ENCODE assay signal across 13 mouse cellular contexts in genomic region chr7:30520856-30521255, GRCm38 (mm10). TPM values are rescaled to one million over a fixed set of nuclear protein-coding genes. Genes with fewer than 3 reads are reported as not detected.
DNase-seq lines count a peak whose midpoint lies in the region; ATAC-seq lines count a peak whose summit lies in the region.
"Had no signal": no experiment of that assay in that cellular context is flagged by ENCODE, and none has a peak within 500 bp of the region (broad histone marks: within the 10 kb centered on the region; RNA-seq: fewer than 3 reads in every experiment).

No protein-coding gene starts in this region.

- H3K9me3 ChIP-seq in neural tube, embryonic 11.5 days (ENCODE audit: control insufficient read depth, low read length), result no peaks in the 10 kb centered on the region
- no peaks in the 10 kb centered on the region for H3K9me3 ChIP-seq in hindbrain, embryonic 16.5 days (ENCODE audit: control insufficient read depth, low read length)
- no peaks in the 10 kb centered on the region for H3K9me3 ChIP-seq in neural tube, embryonic 14.5 days (ENCODE audit: control insufficient read depth, low read length)
- H3K9me3 ChIP-seq: limb, embryonic 13.5 days; lung, embryonic 15.5 days; megakaryocyte, embryonic 14.5 days had no signal

- no peaks in the 10 kb centered on the region for H3K4me1 ChIP-seq in neural tube, embryonic 11.5 days (ENCODE audit: control insufficient read depth, insufficient read depth, low read length)
- H3K4me1 ChIP-seq in hindbrain, embryonic 16.5 days (ENCODE audit: control insufficient read depth, insufficient read depth, low read depth, low read length), result peaks cover 5% of the 10 kb centered on the region
- H3K4me1 ChIP-seq in neural tube, embryonic 14.5 days (ENCODE audit: control insufficient read depth, insufficient read depth, low read length), result no peaks in the 10 kb centered on the region
- H3K4me1 ChIP-seq: megakaryocyte, embryonic 14.5 days had no signal

- 88% methylated on average over 5 of the region's 5 CpGs for WGBS in neural tube, embryonic 11.5 days
- WGBS in hindbrain, embryonic 16.5 days, result 66% methylated on average over 5 of the region's 5 CpGs
- 80% methylated on average over 5 of the region's 5 CpGs for WGBS in neural tube, embryonic 14.5 days

- H3K36me3 ChIP-seq in neural tube, embryonic 11.5 days (ENCODE audit: control insufficient read depth, insufficient read depth, low read length), result peaks cover 14% of the 10 kb centered on the region
- H3K36me3 ChIP-seq in hindbrain, embryonic 16.5 days (ENCODE audit: control insufficient read depth, insufficient read depth, low read length), result peaks cover 19% of the 10 kb centered on the region
- peaks cover 32% of the 10 kb centered on the region for H3K36me3 ChIP-seq in neural tube, embryonic 14.5 days (ENCODE audit: control insufficient read depth, insufficient read depth, low read length)

- H3K27me3 ChIP-seq in neural tube, embryonic 11.5 days (ENCODE audit: control insufficient read depth, insufficient read depth, low read length), result no peaks in the 10 kb centered on the region
- no peaks in the 10 kb centered on the region for H3K27me3 ChIP-seq in hindbrain, embryonic 16.5 days (replicated peaks; ENCODE audit: control insufficient read depth, insufficient read depth, low read length)
- no peaks in the 10 kb centered on the region for H3K27me3 ChIP-seq in neural tube, embryonic 14.5 days (ENCODE audit: control insufficient read depth, insufficient read depth, low read length)
- H3K27me3 ChIP-seq: limb, embryonic 13.5 days; lung, embryonic 15.5 days had no signal

- no peak overlapping the region for H3K9ac ChIP-seq in neural tube, embryonic 11.5 days (ENCODE audit: low read length)
- no peak overlapping the region for H3K9ac ChIP-seq in hindbrain, embryonic 16.5 days (ENCODE audit: low read depth, low read length)
- no peak overlapping the region for H3K9ac ChIP-seq in neural tube, embryonic 14.5 days (replicated peaks; ENCODE audit: low read depth, low read length)
- H3K9ac ChIP-seq: lung, embryonic 15.5 days had no signal

- H3K4me2 ChIP-seq in neural tube, embryonic 11.5 days (ENCODE audit: low read depth), result no peak overlapping the region
- H3K4me2 ChIP-seq in hindbrain, embryonic 16.5 days (ENCODE audit: low read length), result no peak overlapping the region
- H3K4me2 ChIP-seq in neural tube, embryonic 14.5 days (ENCODE audit: low read depth, low read length), result no peak overlapping the region
- H3K4me2 ChIP-seq: heart, embryonic 11.5 days; limb, embryonic 13.5 days; lung, embryonic 15.5 days had no signal

- H3K27ac ChIP-seq in neural tube, embryonic 11.5 days (ENCODE audit: low read depth, low read length), result 0 out of 2 replicates have a peak overlapping the region, but pooled peaks have one; percentile 42
- no peak overlapping the region for H3K27ac ChIP-seq in hindbrain, embryonic 16.5 days (ENCODE audit: low read depth, low read length)
- no peak overlapping the region for H3K27ac ChIP-seq in neural tube, embryonic 14.5 days (ENCODE audit: low read depth, low read length)
- H3K27ac ChIP-seq: limb, embryonic 13.5 days; lung, embryonic 15.5 days had no signal

- no peak for ATAC-seq in neural tube, embryonic 11.5 days (ENCODE audit: insufficient read depth, low FRiP score, low TSS enrichment)
- ATAC-seq in hindbrain, embryonic 16.5 days, result peak; percentile 3; the same call in 1 of the 2 replicates
- peak; percentile 10; the same call in 1 of the 2 replicates for ATAC-seq in neural tube, embryonic 14.5 days (ENCODE audit: low read depth)

- H3K4me3 ChIP-seq in neural tube, embryonic 11.5 days (ENCODE audit: low read depth, low read length), result no peak overlapping the region
- no peak overlapping the region for H3K4me3 ChIP-seq in hindbrain, embryonic 16.5 days (ENCODE audit: low read length)
- no peak overlapping the region for H3K4me3 ChIP-seq in neural tube, embryonic 14.5 days (ENCODE audit: low read depth, low read length)
- H3K4me3 ChIP-seq: erythroblast, embryonic 14.5 days; limb, embryonic 13.5 days; lung, embryonic 15.5 days; megakaryocyte, embryonic 14.5 days had no signal

- DNase-seq in neural tube, embryonic 11.5 days (ENCODE audit: low spot score), result no peak
- DNase-seq in neural tube, embryonic 10.5 days (ENCODE audit: extremely low spot score, low spot score), result no peak
- DNase-seq in cerebellum, postnatal 25 days, result peak; percentile 68 to 73
- DNase-seq in spleen, postnatal 14 days (ENCODE audit: low spot score in 2 of 2), result no peak
- DNase-seq in kidney, adult 9 months, result no peak
- no peak for DNase-seq in kidney, adult 8-10 months

RNA-seq across cellular contexts. Expression of gene Arhgap33, which starts 14.0 kb away (rescaled TPM):
- 48.8 and 51.1 TPM in 2 replicates for polyA plus RNA-seq in neural tube, embryonic 11.5 days (2014; fragmentation: Nextera tagmentation; extraction: Ambion mirVana)
- 94.8 and 134 TPM in 2 replicates for polyA plus RNA-seq in hindbrain, embryonic 16.5 days (2015; fragmentation: Nextera tagmentation; extraction: Ambion mirVana)
- polyA plus RNA-seq in neural tube, embryonic 14.5 days (2014; fragmentation: Nextera tagmentation; extraction: Ambion mirVana), result 110 and 111 TPM in 2 replicates

RNA-seq across cellular contexts. Expression of gene Prodh2, which starts 27.4 kb away (rescaled TPM):
- not detected in 2 replicates for polyA plus RNA-seq in neural tube, embryonic 11.5 days (2014; fragmentation: Nextera tagmentation; extraction: Ambion mirVana)
- polyA plus RNA-seq in hindbrain, embryonic 16.5 days (2015; fragmentation: Nextera tagmentation; extraction: Ambion mirVana), result not detected in 2 replicates
- not detected in 2 replicates for polyA plus RNA-seq in neural tube, embryonic 14.5 days (2014; fragmentation: Nextera tagmentation; extraction: Ambion mirVana)
- polyA plus RNA-seq: limb, embryonic 13.5 days had no signal

RNA-seq across cellular contexts. Expression of gene Hspb6, which starts 31.1 kb away (rescaled TPM):
- polyA plus RNA-seq in neural tube, embryonic 11.5 days (2014; fragmentation: Nextera tagmentation; extraction: Ambion mirVana), result 3.7 and 4.4 TPM in 2 replicates
- polyA plus RNA-seq in hindbrain, embryonic 16.5 days (2015; fragmentation: Nextera tagmentation; extraction: Ambion mirVana), result 14.2 TPM in 2 replicates
- polyA plus RNA-seq in neural tube, embryonic 14.5 days (2014; fragmentation: Nextera tagmentation; extraction: Ambion mirVana), result 7.0 and 8.4 TPM in 2 replicates

RNA-seq across cellular contexts. Expression of gene Proser3, which starts 31.2 kb away (rescaled TPM):
- 8.6 and 12.1 TPM in 2 replicates for polyA plus RNA-seq in neural tube, embryonic 11.5 days (2014; fragmentation: Nextera tagmentation; extraction: Ambion mirVana)
- 6.8 and 7.5 TPM in 2 replicates for polyA plus RNA-seq in hindbrain, embryonic 16.5 days (2015; fragmentation: Nextera tagmentation; extraction: Ambion mirVana)
- polyA plus RNA-seq in neural tube, embryonic 14.5 days (2014; fragmentation: Nextera tagmentation; extraction: Ambion mirVana), result 9.3 and 11.1 TPM in 2 replicates

RNA-seq across cellular contexts. Expression of gene Lin37, which starts 38.8 kb away (rescaled TPM):
- 46.2 and 47.0 TPM in 2 replicates for polyA plus RNA-seq in neural tube, embryonic 11.5 days (2014; fragmentation: Nextera tagmentation; extraction: Ambion mirVana)
- polyA plus RNA-seq in hindbrain, embryonic 16.5 days (2015; fragmentation: Nextera tagmentation; extraction: Ambion mirVana), result 51.0 and 58.7 TPM in 2 replicates
- polyA plus RNA-seq in neural tube, embryonic 14.5 days (2014; fragmentation: Nextera tagmentation; extraction: Ambion mirVana), result 55.4 and 57.4 TPM in 2 replicates

Comparison
In these comparisons a context has a peak if more than half of its experiments do, and no peak if none do; other contexts are left out.
1. DNase-seq: peak in cerebellum, postnatal 25 days (2 of 2); none in neural tube, embryonic 11.5 days (single experiment), neural tube, embryonic 10.5 days (single experiment), spleen, postnatal 14 days (0 of 2), kidney, adult 9 months (single experiment) and kidney, adult 8-10 months (0 of 2).